15 mouse cellular contexts compared by ENCODE assay signal in the genomic region with DNA sequence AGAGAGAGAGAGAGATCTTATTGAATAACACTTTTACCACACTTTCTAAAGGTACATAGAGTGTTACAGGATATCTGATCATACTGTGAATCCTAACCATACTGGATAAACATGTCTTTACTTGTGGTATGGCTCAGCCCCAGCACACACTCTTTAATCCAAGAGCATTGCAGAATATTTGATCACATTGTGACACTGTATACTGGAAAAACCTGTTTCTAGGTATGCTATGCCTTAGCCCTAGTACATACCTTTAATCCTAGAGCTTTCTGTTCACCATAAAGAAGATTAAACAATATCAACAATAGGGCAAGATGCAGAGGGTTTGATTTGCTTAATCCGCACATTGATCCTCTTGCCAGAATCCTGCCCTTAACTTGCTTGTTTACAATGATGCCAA.
"Had no signal": no experiment of that assay in that cellular context is flagged by ENCODE, and none has a peak within 500 bp of the region (broad histone marks: within the 10 kb centered on the region; RNA-seq: fewer than 3 reads in every experiment).

No protein-coding gene starts in this region.

- H3K27me3 ChIP-seq: neural tube, embryonic 13.5 days; neural tube, embryonic 15.5 days; stomach, embryonic 15.5 days had no signal

- H3K36me3 ChIP-seq: neural tube, embryonic 13.5 days; neural tube, embryonic 15.5 days; stomach, embryonic 15.5 days had no signal

- H3K4me2 ChIP-seq: neural tube, embryonic 13.5 days; neural tube, embryonic 15.5 days; stomach, embryonic 15.5 days had no signal

- H3K4me3 ChIP-seq: neural tube, embryonic 13.5 days; neural tube, embryonic 15.5 days; stomach, embryonic 15.5 days had no signal

- H3K9ac ChIP-seq: neural tube, embryonic 13.5 days; neural tube, embryonic 15.5 days; stomach, embryonic 15.5 days had no signal

- H3K4me1 ChIP-seq: neural tube, embryonic 13.5 days; neural tube, embryonic 15.5 days; stomach, embryonic 15.5 days had no signal

- DNase-seq: retina, postnatal 1 day; right cerebral cortex, adult 18-20 months; right cerebral cortex, postnatal 14 days; right cerebral cortex, postnatal 25 days; right cerebral cortex, postnatal 4 days; spleen, adult 18-20 months; thymus, adult 18-20 months; thymus, adult 2 months; thymus, postnatal 14 days; thymus, postnatal 25 days; thymus, postnatal 36 days; thymus, postnatal 4 days had no signal

- H3K27ac ChIP-seq: neural tube, embryonic 13.5 days; neural tube, embryonic 15.5 days; stomach, embryonic 15.5 days had no signal

- H3K9me3 ChIP-seq: neural tube, embryonic 13.5 days; neural tube, embryonic 15.5 days; stomach, embryonic 15.5 days had no signal
